Comparison of ENCODE assay signal across 24 mouse cellular contexts in genomic region chr5:119837861-119838260, GRCm38 (mm10). TPM values are rescaled to one million over a fixed set of nuclear protein-coding genes. Genes with fewer than 3 reads are reported as not detected.
A peak's percentile ranks its signal among the peaks of the same experiment; 100 is the strongest.
DNase-seq lines count a peak whose midpoint lies in the region; ATAC-seq and TF ChIP-seq lines count a peak whose summit lies in the region.
"Had no signal": no experiment of that assay in that cellular context is flagged by ENCODE, and none has a peak within 500 bp of the region (broad histone marks: within the 10 kb centered on the region; RNA-seq: fewer than 3 reads in every experiment).

No protein-coding gene starts in this region.

- H3K4me2 ChIP-seq in heart, embryonic 12.5 days: peak overlapping the region; percentile 77

- H3K9ac ChIP-seq in heart, embryonic 12.5 days: peak overlapping the region; percentile 84

- H3K27me3 ChIP-seq in heart, embryonic 12.5 days (replicated peaks): peaks cover 16% of the 10 kb centered on the region; the same call in 1 of the 2 replicates

- peak overlapping the region; percentile 83; the same call in 1 of the 2 replicates for H3K27ac ChIP-seq in heart, embryonic 12.5 days (ENCODE audit: poor library complexity, severe bottlenecking)
- no peak overlapping the region for H3K27ac ChIP-seq in brown adipose tissue, adult 24 weeks (replicated peaks; ENCODE audit: low read depth, low read length)
- H3K27ac ChIP-seq: hindbrain, postnatal 0 days had no signal

- peaks cover 49% of the 10 kb centered on the region for H3K4me1 ChIP-seq in heart, embryonic 12.5 days (replicated peaks)
- H3K4me1 ChIP-seq in lung, adult 2 months (ENCODE audit: control insufficient read depth, insufficient read depth, low read length): no peaks in the 10 kb centered on the region
- H3K4me1 ChIP-seq in brown adipose tissue, adult 24 weeks (ENCODE audit: control insufficient read depth, insufficient read depth, insufficient read length, low read length): no peaks in the 10 kb centered on the region

- H3K4me3 ChIP-seq in heart, embryonic 12.5 days: peak overlapping the region; percentile 67
- H3K4me3 ChIP-seq in lung, adult 2 months (replicated peaks; ENCODE audit: extremely low read depth, low read depth, low read length): peak overlapping the region; percentile 6
- 0 out of 2 replicates have a peak overlapping the region, but pooled peaks have one; percentile 3 for H3K4me3 ChIP-seq in brown adipose tissue, adult 24 weeks (ENCODE audit: insufficient read depth, low read depth, low read length)

- no peak for TF ChIP-seq CTCF in lung, adult 2 months (IDR thresholded peaks at IDR 0.05; ENCODE audit: insufficient read depth, low read length)
- no peak for TF ChIP-seq CTCF in brain, embryonic 14.5 days (IDR thresholded peaks at IDR 0.05; ENCODE audit: borderline replicate concordance, extremely low read depth, insufficient read depth, insufficient read length)

- no peak for TF ChIP-seq POLR2A in lung, adult 2 months (IDR thresholded peaks at IDR 0.05; ENCODE audit: borderline replicate concordance, extremely low read depth, low read depth, low read length)
- TF ChIP-seq POLR2A in brain, embryonic 14.5 days (IDR thresholded peaks at IDR 0.05; ENCODE audit: borderline replicate concordance, extremely low read depth, insufficient read depth, insufficient read length, poor library complexity, severe bottlenecking): no peak

- 30% methylated on average over 3 of the region's 3 CpGs for WGBS in heart, embryonic 12.5 days
- 34% methylated on average over 3 of the region's 3 CpGs for WGBS in lung, adult 2 months

- intact Hi-C loops in heart, postnatal 36 days (cut with DNase I): no loop called here

- ATAC-seq in heart, embryonic 12.5 days (ENCODE audit: insufficient number of reproducible peaks, low FRiP score): no peak
- ATAC-seq: hindbrain, postnatal 0 days; intestine, postnatal 0 days had no signal

- DNase-seq in heart, postnatal 36 days: no peak
- no peak for DNase-seq in lung, adult 2 months
- DNase-seq in lung, postnatal 25 days (ENCODE audit: low spot score): no peak
- DNase-seq in brain, embryonic 14.5 days (ENCODE audit: low read depth): peak; percentile 19
- DNase-seq in kidney, adult 11 months: no peak
- no peak for DNase-seq in ovary, postnatal 36 days (ENCODE audit: low spot score)
- DNase-seq: adrenal gland, adult 2 months; cerebellum, adult 9-10 months; liver; right cerebral cortex, postnatal 4 days; thymus, adult 2 months had no signal

- peaks cover 16% of the 10 kb centered on the region; the same call in 1 of the 2 replicates for H3K36me3 ChIP-seq in heart, embryonic 12.5 days

- H3K9me3 ChIP-seq in heart, embryonic 12.5 days (replicated peaks): no peaks in the 10 kb centered on the region

RNA-seq across cellular contexts. Expression of gene Tbx5, which starts 5.4 kb away (rescaled TPM):
- 42.6 and 45.6 TPM in 2 replicates for polyA plus RNA-seq in heart, embryonic 12.5 days (2016; fragmentation: Nextera tagmentation; extraction: Ambion mirVana)
- total RNA-seq in heart, postnatal 36 days (2021): 10 to 100 TPM; 26.5 to 40.1 TPM
- polyA plus RNA-seq in lung, adult 2 months (2012; rRNA removed): 26.9 and 28.2 TPM in 2 replicates
- 0.05 and 0.10 TPM in 2 replicates for polyA plus RNA-seq in brain, embryonic 14.5 days (2012; rRNA removed)
- 1.5 and 2.7 TPM in 2 replicates for polyA plus RNA-seq in brown adipose tissue, adult 24 weeks (2012; ENCODE audit: insufficient read depth, insufficient read length, missing spikeins)
- total RNA-seq: common myeloid progenitor, adult 5-6 weeks; granulocyte monocyte progenitor cell, adult 5-6 weeks; hindbrain, postnatal 0 days; layer of hippocampus, postnatal 10 days; left cerebral cortex, adult 8-10 months; megakaryocyte-erythroid progenitor cell, adult 5-6 weeks; monocyte, adult 5-6 weeks had no signal
- polyA plus RNA-seq: frontal cortex, adult 2 months; intestine, postnatal 0 days; large intestine, adult 2 months; liver, embryonic 16.5 days had no signal

Comparison
In these comparisons a context has a peak if more than half of its experiments do, and no peak if none do; other contexts are left out.
1. H3K4me3 ChIP-seq: peak in every context shown above with its lines; median percentile 67 in heart, embryonic 12.5 days; 6 in lung, adult 2 months; 3 in brown adipose tissue, adult 24 weeks.